Mouse (Mus musculus) stomach, postnatal 0 days (tissue): ENCODE results near the gene Uhrf1bp1. TPM values are rescaled to one million over a fixed set of nuclear protein-coding genes. Genes with fewer than 3 reads are reported as not detected.

ENCODE experiments used
- ATAC-seq: fragments of 200-750 bp; cut with Nextera tagmentation; 2 replicates; pipeline ENCODE4 v1.8.0; 2017; ENCODE audit not compliant: low FRiP score, low TSS enrichment
- DNase-seq: peaks from one replicate; pipeline ENCODE4 v3.0.0-alpha.2; 2016; ENCODE audit warnings: low spot score
- H3K27ac ChIP-seq: fragments of 300-500 bp; sonication (generic); replicated peaks from 2 replicates; pipeline ENCODE4 v1.5.1; 2014; ENCODE audit warnings: mild to moderate bottlenecking, control low read depth
- H3K27me3 ChIP-seq: fragments of 300-500 bp; sonication (generic); 2 replicates; pipeline ENCODE4 v1.6.1; 2014; ENCODE audit warnings: low read length; ENCODE audit not compliant: control insufficient read depth, insufficient read depth
- H3K36me3 ChIP-seq: fragments of 300-500 bp; sonication (generic); 2 replicates; pipeline ENCODE4 v1.6.1; 2014; ENCODE audit warnings: low read length, mixed read lengths; ENCODE audit not compliant: control insufficient read depth, insufficient read depth
- H3K4me1 ChIP-seq: fragments of 300-500 bp; sonication (generic); replicated peaks from 2 replicates; pipeline ENCODE4 v1.6.1; 2014; ENCODE audit warnings: antibody characterized with exemption; ENCODE audit not compliant: control insufficient read depth, insufficient read depth
- H3K4me2 ChIP-seq: fragments of 300-500 bp; sonication (generic); replicated peaks from 2 replicates; pipeline ENCODE4 v1.6.1; 2014; ENCODE audit warnings: low read depth, mild to moderate bottlenecking, control low read depth, moderate library complexity
- H3K4me3 ChIP-seq: fragments of 300-500 bp; sonication (generic); 2 replicates; pipeline ENCODE4 v1.5.1; 2014; ENCODE audit warnings: low read depth, low read length, control low read depth
- H3K9ac ChIP-seq: fragments of 300-500 bp; sonication (generic); 2 replicates; pipeline ENCODE4 v1.6.1; 2014; ENCODE audit warnings: mild to moderate bottlenecking, low read length, control low read depth, mixed read lengths
- H3K9me3 ChIP-seq: fragments of 300-500 bp; sonication (generic); 2 replicates; pipeline ENCODE4 v1.6.1; 2016; ENCODE audit warnings: low read length; ENCODE audit not compliant: control insufficient read depth
- CTCF ChIP-seq: IDR thresholded peaks from 2 replicates; pipeline ENCODE4 v1.5.1; 2016; ENCODE audit warnings: antibody characterized with exemption, low read depth, mild to moderate bottlenecking, moderate library complexity
- EP300 ChIP-seq: optimal IDR thresholded peaks from 2 replicates; pipeline ENCODE3; 2016; ENCODE audit warnings: antibody characterized with exemption
- WGBS: fragments of 180-500 bp; shearing (Covaris S2); extraction: QIAGEN DNeasy Blood & Tissue Kit; methylation state at CpG from one replicate; pipeline ENCODE4 v1.1.7; 2014; 5-methylcytosine and 5-hydroxymethylcytosine counted together
- polyA plus RNA-seq: library from polyadenylated mRNA; unstranded; fragments of >200 nt; fragmentation: Nextera tagmentation; extraction: Ambion mirVana; gene quantifications from 2 replicates; pipeline ENCODE4 v1.2.1, GENCODE M21; 2015

Gene Uhrf1bp1
- polyA plus RNA-seq, 1 experiment from 2014 or later: 1.4 TPM

- H3K4me3 ChIP-seq: no peak overlapping the region
- TF ChIP-seq CTCF (no peak), EP300 (no peak)
- no peak overlapping the region for H3K4me2 ChIP-seq
- no peaks in the 10 kb centered on the region for H3K27me3 ChIP-seq
- ATAC-seq: no peak; the same call in 1 of the 2 replicates
- H3K4me1 ChIP-seq: no peaks in the 10 kb centered on the region; the same call in 1 of the 2 replicates
- no peaks in the 10 kb centered on the region; the same call in 1 of the 2 replicates for H3K36me3 ChIP-seq
- 0 out of 2 replicates have a peak overlapping the region, but pooled peaks have one; percentile 8 for H3K27ac ChIP-seq
- H3K9ac ChIP-seq: no peak overlapping the region
- DNase-seq: no peak
- H3K9me3 ChIP-seq: no peaks in the 10 kb centered on the region
- 54% methylated on average over 4 of the region's 4 CpGs for WGBS
Observed at GRCm38 (mm10) chr17:27916366-27916765, 60.1 kb downstream of the Uhrf1bp1 start.

- Histone ChIP-seq H3K9ac (no peak overlapping the region), H3K27me3 (no peaks in the 10 kb centered on the region), H3K4me1 (peaks cover 6% of the 10 kb centered on the region), H3K9me3 (no peaks in the 10 kb centered on the region), H3K4me3 (no peak overlapping the region), H3K36me3 (no peaks in the 10 kb centered on the region), H3K27ac (no peak overlapping the region), H3K4me2 (no peak overlapping the region)
- DNase-seq (peak; percentile 45), ATAC-seq (peak; percentile 27; the same call in 1 of the 2 replicates)
- TF ChIP-seq EP300 (no peak), CTCF (no peak)
- 53% methylated on average over 4 of the region's 4 CpGs for WGBS
Observed at GRCm38 (mm10) chr17:27920676-27921075, 64.4 kb downstream of the Uhrf1bp1 start.

- Histone ChIP-seq H3K36me3 (no peaks in the 10 kb centered on the region), H3K4me2 (no peak overlapping the region), H3K9me3 (no peaks in the 10 kb centered on the region), H3K9ac (no peak overlapping the region), H3K4me1 (peaks cover 8% of the 10 kb centered on the region), H3K27me3 (no peaks in the 10 kb centered on the region), H3K4me3 (no peak overlapping the region), H3K27ac (no peak overlapping the region)
- 64% methylated on average over 11 of the region's 11 CpGs for WGBS
- no peak for ATAC-seq
- no peak for DNase-seq
- TF ChIP-seq CTCF: no peak
- no peak for TF ChIP-seq EP300
Observed at GRCm38 (mm10) chr17:27922174-27922712, 66.0 kb downstream of the Uhrf1bp1 start.

GRCm38 (mm10) chr17:27925054-27925453, 68.8 kb downstream of the Uhrf1bp1 start:
- peak; percentile 62 for DNase-seq
- H3K9me3 ChIP-seq: no peaks in the 10 kb centered on the region
- H3K4me2 ChIP-seq: no peak overlapping the region
- H3K9ac ChIP-seq: no peak overlapping the region
- no peaks in the 10 kb centered on the region for H3K36me3 ChIP-seq
- peak; percentile 72 for ATAC-seq
- no peak for TF ChIP-seq EP300
- no peak for TF ChIP-seq CTCF
- H3K27me3 ChIP-seq: no peaks in the 10 kb centered on the region
- H3K4me1 ChIP-seq: peaks cover 8% of the 10 kb centered on the region
- no peak overlapping the region for H3K4me3 ChIP-seq
- peak overlapping the region; percentile 40; the same call in 1 of the 2 replicates for H3K27ac ChIP-seq
- WGBS: 19% methylated on average over 4 of the region's 4 CpGs

- H3K36me3 ChIP-seq: no peaks in the 10 kb centered on the region
- peaks cover 8% of the 10 kb centered on the region for H3K4me1 ChIP-seq
- WGBS: 47% methylated on average over 7 of the region's 7 CpGs
- no peaks in the 10 kb centered on the region for H3K27me3 ChIP-seq
- DNase-seq: no peak
- H3K4me3 ChIP-seq: no peak overlapping the region
- H3K27ac ChIP-seq: peak overlapping the region; percentile 40
- no peaks in the 10 kb centered on the region for H3K9me3 ChIP-seq
- TF ChIP-seq CTCF (peak; percentile 41; the same call in 1 of the 2 replicates), EP300 (no peak)
- H3K9ac ChIP-seq: no peak overlapping the region
- peak; percentile 31 for ATAC-seq
- H3K4me2 ChIP-seq: no peak overlapping the region
Observed at GRCm38 (mm10) chr17:27925504-27925903, 69.3 kb downstream of the Uhrf1bp1 start.

- 81% methylated on average over 5 of the region's 5 CpGs for WGBS
- H3K9me3 ChIP-seq: no peaks in the 10 kb centered on the region
Observed at GRCm38 (mm10) chr17:27930291-27930690, 74.0 kb downstream of the Uhrf1bp1 start.

More at GRCm38 (mm10) chr17:27930291-27930690, 74.0 kb downstream of the Uhrf1bp1 start:
- no peak overlapping the region for H3K4me3 ChIP-seq
- H3K4me2 ChIP-seq: no peak overlapping the region
- H3K27ac ChIP-seq: no peak overlapping the region
- H3K36me3 ChIP-seq: no peaks in the 10 kb centered on the region
- no peaks in the 10 kb centered on the region for H3K27me3 ChIP-seq
- ATAC-seq (no peak), DNase-seq (no peak)
- H3K4me1 ChIP-seq: peaks cover 6% of the 10 kb centered on the region
- no peak for TF ChIP-seq EP300
- no peak for TF ChIP-seq CTCF
- H3K9ac ChIP-seq: no peak overlapping the region
